Mouse (Mus musculus) gastrocnemius, postnatal 4 days (tissue): Measurements from ENCODE around the gene Sft2d1. TPM values are rescaled to one million over a fixed set of nuclear protein-coding genes. Genes with fewer than 3 reads are reported as not detected.
"Not testable (repeated sequence)": the region's sequence is repeated elsewhere in the genome, so short reads cannot be mapped to it uniquely, and the experiment has no call there.

Experiments used
- DNase-seq, 2 experiments: peaks; one replicate each; pipeline ENCODE4 v3.0.0; 2021 to 2022; ENCODE audit warnings: low spot score in 2 of 2, mixed read lengths in 2 of 2
- total RNA-seq, 2 experiments: library from RNA; stranded (reverse); gene quantifications; 2 replicates each; pipeline ENCODE4 v1.2.3; 2021

The Sft2d1 gene
- total RNA-seq, 2 experiments from 2014 or later = 25.0 to 29.1 TPM

GRCm38 (mm10) chr17:8301515-8301914 is 9.4 kb upstream of the Sft2d1 start:
- DNase-seq = no peak

- DNase-seq = no peak
Measured at GRCm38 (mm10) chr17:8302772-8303438, 8.0 kb upstream of the Sft2d1 start.

GRCm38 (mm10) chr17:8303671-8304070 is 7.2 kb upstream of the Sft2d1 start:
- no peak for DNase-seq

DNA sequence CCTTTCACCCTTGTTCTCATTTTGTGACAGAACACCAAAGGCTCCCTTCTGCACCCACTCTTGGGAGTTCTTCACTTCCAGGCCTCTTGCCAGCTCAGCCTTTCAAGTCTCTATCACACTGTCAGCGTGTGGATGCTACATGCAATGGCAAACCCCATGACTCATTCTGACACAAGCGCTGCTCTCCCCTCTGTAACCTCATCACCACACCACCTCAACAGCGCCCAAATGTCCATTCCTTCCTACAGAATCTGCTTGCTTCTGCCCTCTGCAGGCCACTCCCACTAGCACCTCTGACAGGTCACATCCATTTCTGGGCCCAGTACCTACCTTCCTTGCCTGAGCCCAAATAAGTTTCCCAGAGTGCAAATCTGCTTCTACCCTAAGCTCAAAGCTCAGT is 5.1 kb upstream of the Sft2d1 start:
- DNase-seq = no peak

DNA sequence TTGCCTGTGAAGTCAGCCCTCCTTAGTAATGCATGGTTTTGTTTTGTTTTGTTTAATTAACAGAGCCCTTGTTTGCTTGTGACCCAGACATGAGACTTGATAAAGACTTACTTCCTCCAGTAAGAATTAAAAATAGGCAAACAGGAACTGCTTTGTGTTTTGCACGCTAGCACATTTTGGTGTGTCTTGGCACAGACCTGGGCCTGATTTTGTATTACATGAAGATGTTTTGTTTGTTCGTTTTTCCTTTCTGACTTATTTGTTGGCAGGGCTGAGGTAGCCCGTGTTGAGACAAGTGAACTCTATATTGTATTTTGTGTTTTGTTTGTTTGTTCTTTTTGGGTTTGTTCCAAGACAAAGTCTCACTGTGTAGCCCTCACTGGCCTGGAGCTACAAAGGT is 849 bp downstream of the Sft2d1 start:
- DNase-seq = no peak

DNA sequence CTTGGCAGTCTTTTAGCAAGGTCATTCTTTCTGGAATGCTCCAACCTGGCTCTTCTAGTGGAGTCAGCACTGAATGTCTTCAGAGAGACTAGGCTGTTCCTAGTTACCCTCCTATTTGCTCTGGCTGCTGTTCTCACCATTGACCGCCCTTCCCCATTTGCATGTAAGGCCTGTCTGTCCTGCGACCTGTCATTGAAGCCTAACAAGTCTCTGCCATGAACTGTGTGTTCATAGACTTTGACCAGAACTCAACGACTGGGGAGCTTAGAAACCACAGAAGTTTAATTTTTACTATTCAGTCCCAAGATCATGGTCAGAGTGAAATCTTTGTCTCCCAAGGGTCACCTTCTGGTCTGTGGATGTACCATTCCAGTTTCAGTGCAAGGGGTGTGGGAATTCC is 3.1 kb downstream of the Sft2d1 start:
- no peak for DNase-seq

GRCm38 (mm10) chr17:8316251-8316650 is 5.3 kb downstream of the Sft2d1 start:
- DNase-seq = no peak

- not testable (repeated sequence) for DNase-seq
Measured at GRCm38 (mm10) chr17:8326877-8327276, 16.0 kb downstream of the Sft2d1 start.

DNA sequence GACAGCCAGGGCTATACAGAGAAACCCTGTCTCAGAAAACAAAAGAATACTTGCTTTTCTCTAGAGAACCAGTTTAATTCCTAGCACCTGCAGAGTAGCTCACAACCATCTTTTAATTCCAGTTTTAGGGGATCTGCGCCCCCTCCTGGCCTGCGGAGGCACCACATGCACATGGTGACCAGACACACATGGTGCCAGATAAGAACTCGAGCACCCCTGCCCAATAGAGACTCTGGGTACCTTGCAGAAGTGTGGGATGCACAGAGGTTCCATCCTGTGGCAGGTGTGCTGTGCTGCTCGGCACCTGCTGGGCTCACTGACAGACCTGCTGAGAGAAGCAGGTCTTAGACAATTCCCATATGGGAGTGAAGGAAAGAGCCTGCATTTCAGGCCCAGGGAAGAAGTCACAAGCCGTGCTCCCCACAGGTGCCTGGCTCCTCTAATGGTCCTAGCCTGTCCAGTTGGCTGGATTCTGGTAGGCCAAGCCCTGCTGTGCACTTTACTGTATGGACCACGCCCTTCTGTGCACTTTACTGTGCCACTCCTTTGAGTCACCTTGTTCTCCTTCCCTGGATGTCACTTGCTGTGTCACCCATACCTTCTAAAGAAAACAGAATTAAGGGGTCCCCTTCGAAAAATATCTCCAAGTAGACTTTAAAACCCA is 17.7 kb downstream of the Sft2d1 start:
- no peak for DNase-seq

- DNase-seq = no peak
Measured at GRCm38 (mm10) chr17:8330602-8331001, 19.7 kb downstream of the Sft2d1 start.

- not testable (repeated sequence) for DNase-seq
Measured at GRCm38 (mm10) chr17:8337159-8337558, 26.3 kb downstream of the Sft2d1 start, which contains the start of gene Prr18. Gene Prr18 (plus strand): TSS chr17:8337459.

DNA sequence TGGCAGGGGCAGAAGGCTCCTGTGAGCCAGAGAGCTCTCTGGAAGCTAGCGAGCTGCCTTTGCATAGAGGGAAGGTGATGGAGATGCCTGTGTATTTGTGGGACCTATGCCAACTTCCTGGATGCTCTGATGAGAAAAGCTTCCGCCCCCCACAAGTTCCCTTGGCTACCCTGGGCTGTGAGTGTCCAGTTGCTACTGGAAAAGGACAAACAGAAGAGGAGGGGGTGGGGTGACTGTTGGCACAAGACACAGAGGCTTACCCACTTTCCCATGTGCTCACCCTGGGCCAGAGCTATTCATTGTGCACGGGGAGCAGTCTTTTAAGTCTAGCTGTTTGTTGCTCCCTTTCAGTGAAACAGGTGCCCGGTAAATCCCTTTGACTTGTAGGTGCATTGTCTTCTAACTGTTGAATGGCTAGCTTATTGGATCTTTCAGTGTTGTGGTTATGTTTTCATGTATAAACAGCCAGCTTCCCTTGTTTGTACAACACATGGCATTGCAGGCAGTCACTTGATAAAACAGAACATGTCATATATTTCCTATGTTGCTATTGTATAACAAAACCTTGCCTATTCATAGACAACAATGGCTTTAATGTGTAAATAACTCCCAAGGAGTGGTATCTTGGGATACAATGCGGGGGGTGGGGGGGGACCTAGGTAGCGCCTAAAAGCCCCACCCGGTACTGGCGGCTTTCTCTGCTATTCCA is 28.9 kb downstream of the Sft2d1 start:
- DNase-seq = no peak

DNA sequence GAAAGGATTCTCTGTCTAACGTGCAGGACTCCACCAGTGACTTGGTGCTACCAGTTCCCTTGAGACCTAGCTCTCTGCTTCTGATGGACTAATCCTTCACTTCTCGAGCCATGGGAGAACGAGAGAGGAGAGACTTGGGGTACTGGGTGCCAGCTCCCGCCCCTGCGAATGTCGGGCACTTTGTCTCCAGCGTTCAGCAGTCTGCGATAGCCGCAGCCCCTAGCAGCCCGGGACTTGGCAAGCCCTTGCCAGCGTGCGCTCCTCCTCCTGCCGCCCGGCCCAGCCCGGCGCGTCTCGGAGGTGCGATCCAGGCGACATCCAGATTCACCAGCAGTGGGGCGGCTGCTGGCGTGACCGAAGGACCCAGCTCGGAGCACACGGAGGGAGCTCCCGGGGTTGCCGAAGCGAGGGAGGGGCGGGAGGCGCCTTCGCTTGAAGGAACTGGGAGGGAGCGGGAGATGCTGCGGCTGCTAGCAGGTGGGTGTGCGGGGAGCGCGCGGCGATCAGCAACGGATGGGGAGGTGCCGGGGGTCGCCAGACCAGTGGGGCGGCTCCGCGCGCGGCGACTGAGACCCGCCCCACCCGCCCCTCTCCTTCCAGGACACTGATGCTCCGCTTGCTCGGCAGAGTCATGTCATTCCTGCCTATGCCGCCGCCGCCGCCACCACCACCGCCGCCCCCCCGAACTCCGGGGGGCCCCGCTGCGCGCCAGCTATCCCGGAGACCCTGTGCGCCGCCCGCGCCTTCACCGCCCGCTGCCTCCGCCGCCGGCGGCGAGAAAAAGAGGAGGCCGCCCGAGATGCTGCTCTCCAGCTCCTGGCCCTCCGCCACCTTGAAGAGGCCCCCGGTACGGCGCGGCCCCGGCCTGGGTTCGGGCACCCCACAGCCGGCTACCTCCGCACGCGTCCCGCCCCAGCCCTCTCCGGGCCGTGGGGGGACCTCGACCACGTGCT is 29.8 kb downstream of the Sft2d1 start:
- peak in 1 of 2 experiments; percentile 31 for DNase-seq

GRCm38 (mm10) chr17:8341360-8341963 is 30.6 kb downstream of the Sft2d1 start:
- DNase-seq = no peak

DNA sequence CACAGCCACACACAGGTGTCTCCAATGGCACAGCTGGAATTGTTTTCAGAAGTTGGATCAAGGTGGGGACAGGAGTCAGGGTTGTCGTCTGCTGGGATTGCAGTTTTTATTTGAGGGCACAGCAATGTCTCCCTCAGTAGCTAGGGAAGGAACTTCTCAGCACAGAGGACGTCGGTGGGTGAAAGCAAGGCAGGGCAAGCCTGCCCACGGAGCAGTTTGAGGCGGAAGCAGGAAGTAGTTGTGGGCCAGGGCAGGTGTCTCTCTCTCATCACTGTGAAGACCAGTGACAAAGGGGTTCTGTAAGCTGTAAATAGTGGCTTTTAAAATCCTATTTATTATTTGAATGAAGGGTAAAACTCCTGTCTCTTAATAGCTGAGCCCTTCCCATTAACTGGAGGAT is 31.8 kb downstream of the Sft2d1 start:
- DNase-seq = no peak

- no peak for DNase-seq
Measured at GRCm38 (mm10) chr17:8343416-8343815, 32.5 kb downstream of the Sft2d1 start.

- DNase-seq = no peak
Measured at GRCm38 (mm10) chr17:8347765-8348285, 36.9 kb downstream of the Sft2d1 start.

DNA sequence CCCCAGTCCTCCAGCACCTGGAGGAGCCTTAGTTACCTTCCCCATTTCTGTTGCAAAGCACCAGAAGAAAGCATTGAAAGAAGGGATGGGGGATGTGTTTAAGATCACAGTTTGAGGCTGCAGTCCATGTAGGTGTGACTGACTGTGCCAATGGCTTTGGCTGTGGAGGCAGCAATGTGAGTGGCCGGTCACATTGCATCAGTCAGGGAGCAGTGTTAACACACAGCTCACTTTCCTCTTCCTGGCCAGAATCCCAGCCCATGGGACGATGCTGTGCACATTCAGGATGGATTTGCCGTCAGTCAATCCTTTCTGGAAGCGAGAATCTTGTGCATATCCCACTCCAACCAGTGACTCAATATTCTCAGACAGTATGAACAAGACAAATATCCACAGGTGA is 38.0 kb downstream of the Sft2d1 start:
- DNase-seq = no peak

DNA sequence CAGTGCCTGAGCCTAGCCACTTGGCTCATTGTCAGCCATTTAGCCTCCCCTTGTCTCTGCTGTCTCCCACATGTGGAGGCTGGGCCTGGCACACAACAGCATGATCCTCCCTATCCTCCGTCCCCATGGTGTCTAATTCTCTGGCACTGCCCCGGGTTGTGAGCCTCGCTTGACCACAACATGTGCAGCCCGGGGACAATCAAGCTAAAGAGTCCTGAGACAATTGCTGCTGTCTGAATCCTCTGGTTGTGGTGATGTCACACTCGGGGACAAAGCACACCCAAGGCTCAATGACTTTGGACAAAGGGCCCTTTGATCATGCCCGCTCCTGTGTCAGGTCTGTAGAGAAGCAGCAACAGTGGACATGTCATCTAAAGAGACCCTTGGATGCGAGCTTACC is 40.2 kb downstream of the Sft2d1 start:
- no peak for DNase-seq

DNA sequence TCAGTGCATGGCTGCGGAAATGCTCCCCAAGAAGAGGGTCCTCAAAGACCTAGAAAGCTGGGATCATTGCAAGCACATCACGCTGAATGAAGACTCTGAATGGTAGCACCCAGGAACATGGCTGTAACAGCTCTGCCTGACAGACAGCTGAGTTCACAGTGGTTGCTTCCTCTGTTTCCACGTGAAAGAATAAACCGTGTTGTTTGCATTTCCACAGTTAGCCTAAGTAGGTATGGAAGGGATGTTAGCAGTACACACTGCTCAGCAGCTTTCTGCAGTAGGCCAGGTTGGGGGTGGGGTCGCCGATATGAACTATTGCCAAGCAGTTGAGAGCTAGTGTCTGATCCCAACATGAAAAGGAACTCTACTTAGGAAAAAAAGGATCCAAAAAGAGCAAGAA is 44.8 kb downstream of the Sft2d1 start, which contains the start of gene T2:
Gene T2, plus strand, starts transcription at position 301 of the 400 bp plus-strand sequence.
- DNase-seq = no peak
